Mouse (Mus musculus): ENCODE data around the gene E430018J23Rik. TPM values are rescaled to one million over a fixed set of nuclear protein-coding genes. Genes with fewer than 3 reads are reported as not detected.

E430018J23Rik gene
- total and polyA plus RNA-seq, 3 experiments, result 2.1 to 2.5 TPM; not detected in 1

DNA sequence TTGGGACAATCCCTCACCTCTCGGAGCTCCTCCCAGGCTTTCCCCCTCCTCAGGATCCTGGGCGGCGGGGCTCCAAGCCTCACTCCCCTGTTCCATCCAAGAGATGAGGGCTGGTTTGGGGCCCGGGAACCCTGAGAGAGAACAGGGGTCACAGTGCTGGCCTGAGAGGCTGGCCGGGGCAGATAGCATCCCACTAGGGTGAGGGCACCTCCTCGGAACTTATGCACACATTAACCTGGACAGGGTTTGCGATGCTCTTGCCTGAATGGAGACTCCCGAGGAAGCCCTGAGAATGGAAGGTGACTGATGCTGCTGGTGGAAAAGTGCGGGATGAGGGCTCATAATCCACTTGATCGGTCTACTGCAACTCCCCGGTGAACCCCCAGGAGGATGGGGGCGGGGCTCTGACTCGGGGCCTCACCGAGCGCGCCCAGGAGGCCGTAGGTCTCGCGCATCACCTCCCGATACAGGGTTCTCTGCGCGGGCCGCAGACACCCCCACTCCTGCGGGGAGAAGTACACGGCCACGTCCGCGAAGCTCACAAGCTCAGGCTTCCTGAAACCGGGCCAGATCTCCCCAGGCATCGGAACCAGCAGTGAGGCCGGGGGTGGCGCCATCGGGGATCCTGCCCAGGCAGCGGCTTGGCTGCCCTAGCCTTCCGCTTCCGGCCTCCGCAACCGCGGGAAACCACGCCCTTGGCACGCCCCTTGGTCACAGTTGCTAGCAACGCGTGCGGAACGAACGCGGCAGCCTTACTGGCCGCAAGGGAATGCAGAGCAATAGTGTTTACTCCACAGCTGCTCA lies 28.2 kb upstream of the E430018J23Rik start, which contains the start of gene Zfp688 (continued):
- TF ChIP-seq MAZ (IDR thresholded peaks at IDR 0.05; ENCODE audit: low read depth, low read length) (no peak), CHD2 (IDR thresholded peaks at IDR 0.05; ENCODE audit: low read length) (no peak), TAL1 (IDR thresholded peaks at IDR 0.05; ENCODE audit: low read length) (no peak), BHLHE40 (IDR thresholded peaks at IDR 0.05; ENCODE audit: borderline replicate concordance, low read depth, low read length) (peak; percentile 66), GATA1 (IDR thresholded peaks at IDR 0.05; ENCODE audit: low read depth, low read length) (no peak)

DNA sequence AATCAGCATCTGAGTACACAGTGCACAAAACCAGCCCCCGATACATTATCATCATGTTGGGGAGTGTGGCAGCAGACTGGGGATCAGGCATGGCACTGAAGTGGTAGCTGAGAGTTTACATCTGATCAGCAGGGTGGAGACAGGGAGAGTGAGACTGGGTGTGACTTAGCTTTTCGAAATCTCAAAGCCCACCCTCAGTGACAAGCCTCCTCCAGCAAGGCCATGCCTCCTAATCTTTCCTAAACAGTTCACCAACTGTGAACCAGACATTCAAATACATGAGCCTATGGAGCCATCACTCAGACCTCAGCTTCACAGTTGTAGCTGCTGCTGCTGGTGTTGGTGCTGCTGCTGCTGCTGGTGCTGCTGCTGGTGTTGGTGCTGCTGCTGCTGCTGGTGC lies 18.0 kb upstream of the E430018J23Rik start:
- Histone ChIP-seq H3K4me3 (ENCODE audit: control insufficient read depth in 1 of 2, insufficient read depth in 1 of 2, low read depth in 2 of 2, low read length in 2 of 2) (no peak overlapping the region), H3K27ac (ENCODE audit: control insufficient read depth, low read depth, low read length) (no peak overlapping the region), H3K27me3 (ENCODE audit: control insufficient read depth in 1 of 2, insufficient read depth in 2 of 2, low read length in 2 of 2) (no peaks in the 10 kb centered on the region), H3K9ac (ENCODE audit: control insufficient read depth, low read depth, low read length, poor library complexity, severe bottlenecking) (no peak overlapping the region), H3K4me1 (ENCODE audit: control insufficient read depth in 1 of 2, insufficient read depth in 2 of 2, low read length in 2 of 2) (peaks cover 3 to 6% of the 10 kb centered on the region in 2 experiments; a peak in 3 of 4 replicates), H3K9me3 (replicated peaks; ENCODE audit: insufficient read depth, low read length) (no peaks in the 10 kb centered on the region), H3K36me3 (ENCODE audit: control insufficient read depth in 1 of 2, insufficient read depth in 2 of 2, low read length in 2 of 2) (peaks cover 0 to 5% of the 10 kb centered on the region in 2 experiments; a peak in 1 of 4 replicates), H3K79me2 (ENCODE audit: control insufficient read depth, insufficient read depth, low read length, poor library complexity) (no peaks in the 10 kb centered on the region)
- TF ChIP-seq SIN3A (IDR thresholded peaks at IDR 0.05; ENCODE audit: low read length), result no peak
- TF ChIP-seq USF1 (IDR thresholded peaks at IDR 0.05; ENCODE audit: low read depth, low read length), result no peak
- TF ChIP-seq MYB (IDR thresholded peaks at IDR 0.05; ENCODE audit: low read depth, low read length), result no peak
- no peak for TF ChIP-seq MXI1 (IDR thresholded peaks at IDR 0.05; ENCODE audit: low read depth, low read length)
- no peak for TF ChIP-seq EP300 (IDR thresholded peaks at IDR 0.05; ENCODE audit: low read depth in 1 of 2, low read length in 2 of 2)
- no peak for TF ChIP-seq RCOR1 (IDR thresholded peaks at IDR 0.05; ENCODE audit: low read depth, low read length)
- no peak for TF ChIP-seq GABPA (IDR thresholded peaks at IDR 0.05; ENCODE audit: low read depth, low read length)
- no peak for TF ChIP-seq HCFC1 (IDR thresholded peaks at IDR 0.05; ENCODE audit: low read depth, low read length)
- TF ChIP-seq UBTF (IDR thresholded peaks at IDR 0.05; ENCODE audit: borderline replicate concordance, insufficient read depth, low read depth, low read length), result no peak
- no peak for TF ChIP-seq ETS1 (IDR thresholded peaks at IDR 0.05; ENCODE audit: low read depth, low read length)
- no peak for TF ChIP-seq MYC (IDR thresholded peaks at IDR 0.05; ENCODE audit: low read depth, low read length)
- TF ChIP-seq NRF1 (IDR thresholded peaks at IDR 0.05; ENCODE audit: insufficient read depth, low read depth, low read length, poor library complexity, severe bottlenecking), result no peak
- no peak for TF ChIP-seq CTCF (IDR thresholded peaks at IDR 0.05 in 2 of 3, conservative IDR thresholded peaks at IDR 0.05 in 1 of 3; ENCODE audit: control insufficient read depth in 1 of 3, insufficient read depth in 1 of 3, low read depth in 2 of 3, low read length in 3 of 3, poor library complexity in 1 of 3, severe bottlenecking in 1 of 3)
- no peak for TF ChIP-seq TBP (IDR thresholded peaks at IDR 0.05; ENCODE audit: low read depth, low read length)
- no peak for TF ChIP-seq POLR2A (IDR thresholded peaks at IDR 0.05; ENCODE audit: control insufficient read depth in 1 of 2, insufficient read depth in 1 of 2, low read depth in 1 of 2, low read length in 2 of 2, poor library complexity in 1 of 2)
- no peak for TF ChIP-seq JUND (IDR thresholded peaks at IDR 0.05; ENCODE audit: low read depth, low read length)
- peak; percentile 14 for DNase-seq (ENCODE audit: low read depth, low spot score)
